Mouse (Mus musculus) stomach, embryonic 15.5 days (tissue): Measurements from ENCODE around the gene Ugt1a7c. TPM values are rescaled to one million over a fixed set of nuclear protein-coding genes. Genes with fewer than 3 reads are reported as not detected.
"Not testable (repeated sequence)": the region's sequence is repeated elsewhere in the genome, so short reads cannot be mapped to it uniquely, and the experiment has no call there.

ENCODE experiments used
- ATAC-seq: fragments of 200-750 bp; cut with Nextera tagmentation; 2 replicates; pipeline ENCODE4 v1.8.0; 2017; ENCODE audit warnings: low read depth, moderate number of reproducible peaks, moderate TSS enrichment; ENCODE audit not compliant: insufficient read depth, low FRiP score
- H3K27ac ChIP-seq: fragments of 300-500 bp; sonication (generic); 2 replicates; pipeline ENCODE4 v1.5.1; 2015; ENCODE audit warnings: mild to moderate bottlenecking, inconsistent platforms
- H3K27me3 ChIP-seq: fragments of 300-500 bp; sonication (generic); replicated peaks from 2 replicates; pipeline ENCODE4 v1.6.1; 2015; ENCODE audit warnings: inconsistent platforms
- H3K36me3 ChIP-seq: fragments of 300-500 bp; sonication (generic); 2 replicates; pipeline ENCODE4 v1.6.1; 2015; ENCODE audit warnings: inconsistent platforms
- H3K4me1 ChIP-seq: fragments of 300-500 bp; sonication (generic); 2 replicates; pipeline ENCODE4 v1.6.1; 2015; ENCODE audit warnings: inconsistent platforms
- H3K4me2 ChIP-seq: fragments of 300-500 bp; sonication (generic); 2 replicates; pipeline ENCODE4 v1.6.1; 2015; ENCODE audit warnings: mild to moderate bottlenecking, inconsistent platforms
- H3K4me3 ChIP-seq: fragments of 300-500 bp; sonication (generic); replicated peaks from 2 replicates; pipeline ENCODE4 v1.5.1; 2015; ENCODE audit warnings: inconsistent platforms
- H3K9ac ChIP-seq: fragments of 300-500 bp; sonication (generic); 2 replicates; pipeline ENCODE4 v1.6.1; 2015; ENCODE audit warnings: inconsistent platforms
- H3K9me3 ChIP-seq: fragments of 300-500 bp; sonication (generic); 2 replicates; pipeline ENCODE4 v1.6.1; 2016; ENCODE audit warnings: inconsistent platforms
- WGBS: fragments of 180-500 bp; shearing (Covaris S2); methylation state at CpG from one replicate; pipeline ENCODE4 v1.1.7; 2015; 5-methylcytosine and 5-hydroxymethylcytosine counted together
- polyA plus RNA-seq: library from polyadenylated mRNA; unstranded; fragments of >200 nt; fragmentation: Nextera tagmentation; extraction: Ambion mirVana; gene quantifications from 2 replicates; pipeline ENCODE4 v1.2.1, GENCODE M21; 2015

Ugt1a7c gene
- polyA plus RNA-seq, 1 experiment from 2014 or later = 12.5 TPM

GRCm38 (mm10) chr1:88094270-88094676 lies 589 bp upstream of the Ugt1a7c start:
- peak overlapping the region; percentile 82 for H3K27ac ChIP-seq
- not testable (repeated sequence) for ATAC-seq, H3K4me2 ChIP-seq, H3K36me3 ChIP-seq, H3K9ac ChIP-seq, H3K27me3 ChIP-seq, H3K9me3 ChIP-seq, H3K4me1 ChIP-seq, H3K4me3 ChIP-seq
- 62% methylated on average over 3 of the region's 3 CpGs for WGBS

GRCm38 (mm10) chr1:88098546-88098945 lies 3.7 kb downstream of the Ugt1a7c start:
- H3K9me3 ChIP-seq, H3K27me3 ChIP-seq, H3K36me3 ChIP-seq, ATAC-seq, H3K4me3 ChIP-seq, H3K4me2 ChIP-seq, H3K27ac ChIP-seq, H3K4me1 ChIP-seq, H3K9ac ChIP-seq: not testable (repeated sequence)
- WGBS = 77% methylated on average over 3 of the region's 3 CpGs

- H3K27ac ChIP-seq, H3K4me3 ChIP-seq, ATAC-seq, H3K9ac ChIP-seq, H3K4me1 ChIP-seq, H3K9me3 ChIP-seq, H3K4me2 ChIP-seq, H3K36me3 ChIP-seq, H3K27me3 ChIP-seq: not testable (repeated sequence)
- 78% methylated on average over 2 of the region's 2 CpGs for WGBS
These were observed 4.8 kb downstream of the Ugt1a7c start for GRCm38 (mm10) chr1:88099691-88100090.

- WGBS = 41% methylated on average over 3 of the region's 3 CpGs
- H3K9me3 ChIP-seq, H3K4me3 ChIP-seq, H3K27me3 ChIP-seq, H3K36me3 ChIP-seq, H3K9ac ChIP-seq, H3K4me1 ChIP-seq, H3K4me2 ChIP-seq: not testable (repeated sequence)
- peak; percentile 63 for ATAC-seq
- H3K27ac ChIP-seq = peak within 1 kb of the TSS; percentile 11; the same call in 1 of the 2 replicates
These were observed 8.2 kb downstream of the Ugt1a7c start, which contains the start of gene Ugt1a6b for GRCm38 (mm10) chr1:88103019-88103418. Gene Ugt1a6b, plus strand, starts transcription at chr1:88103252.

- H3K27me3 ChIP-seq, H3K4me1 ChIP-seq, H3K4me3 ChIP-seq, ATAC-seq, H3K36me3 ChIP-seq, H3K9me3 ChIP-seq, H3K9ac ChIP-seq, H3K4me2 ChIP-seq: not testable (repeated sequence)
- peak overlapping the region; percentile 9; the same call in 1 of the 2 replicates for H3K27ac ChIP-seq
- 70% methylated on average over 5 of the region's 5 CpGs for WGBS
These were observed 9.0 kb downstream of the Ugt1a7c start for GRCm38 (mm10) chr1:88103697-88104468.

GRCm38 (mm10) chr1:88104667-88105430 lies 10.0 kb downstream of the Ugt1a7c start:
- no peaks in the 10 kb centered on the region for H3K27me3 ChIP-seq
- H3K9ac ChIP-seq = no peak overlapping the region
- ATAC-seq = no peak
- H3K27ac ChIP-seq = no peak overlapping the region
- no peak overlapping the region for H3K4me2 ChIP-seq
- WGBS = 84% methylated on average over 1 of the region's 1 CpGs
- no peaks in the 10 kb centered on the region for H3K4me1 ChIP-seq
- no peaks in the 10 kb centered on the region for H3K36me3 ChIP-seq
- no peak overlapping the region for H3K4me3 ChIP-seq
- no peaks in the 10 kb centered on the region for H3K9me3 ChIP-seq

GRCm38 (mm10) chr1:88105656-88106055 lies 10.8 kb downstream of the Ugt1a7c start:
- no peak overlapping the region for H3K4me2 ChIP-seq
- H3K27me3 ChIP-seq = no peaks in the 10 kb centered on the region
- no peak for ATAC-seq
- no peaks in the 10 kb centered on the region for H3K36me3 ChIP-seq
- 50% methylated on average over 2 of the region's 2 CpGs for WGBS
- H3K4me3 ChIP-seq = no peak overlapping the region
- no peaks in the 10 kb centered on the region for H3K9me3 ChIP-seq
- H3K4me1 ChIP-seq = no peaks in the 10 kb centered on the region
- H3K27ac ChIP-seq = no peak overlapping the region
- no peak overlapping the region for H3K9ac ChIP-seq

GRCm38 (mm10) chr1:88109027-88109557 lies 14.2 kb downstream of the Ugt1a7c start:
- H3K4me1 ChIP-seq, H3K9ac ChIP-seq, H3K4me2 ChIP-seq, H3K36me3 ChIP-seq, H3K9me3 ChIP-seq, H3K4me3 ChIP-seq, H3K27me3 ChIP-seq, H3K27ac ChIP-seq: not testable (repeated sequence)
- 69% methylated on average over 2 of the region's 2 CpGs for WGBS
- ATAC-seq = peak; percentile 90

- H3K4me2 ChIP-seq, H3K36me3 ChIP-seq, H3K9ac ChIP-seq, H3K4me1 ChIP-seq, ATAC-seq, H3K27me3 ChIP-seq, H3K4me3 ChIP-seq, H3K9me3 ChIP-seq, H3K27ac ChIP-seq: not testable (repeated sequence)
- 33% methylated on average over 2 of the region's 2 CpGs for WGBS
These were observed 14.7 kb downstream of the Ugt1a7c start for GRCm38 (mm10) chr1:88109604-88110003.

GRCm38 (mm10) chr1:88112769-88113168 lies 17.9 kb downstream of the Ugt1a7c start:
- H3K4me2 ChIP-seq, ATAC-seq, H3K27me3 ChIP-seq, H3K9me3 ChIP-seq, H3K36me3 ChIP-seq, H3K4me3 ChIP-seq, H3K27ac ChIP-seq, H3K9ac ChIP-seq, H3K4me1 ChIP-seq: not testable (repeated sequence)
- 93% methylated on average over 6 of the region's 6 CpGs for WGBS

- not testable (repeated sequence) for H3K9me3 ChIP-seq, H3K4me3 ChIP-seq, H3K27ac ChIP-seq, H3K4me2 ChIP-seq, H3K27me3 ChIP-seq, H3K36me3 ChIP-seq, ATAC-seq, H3K9ac ChIP-seq, H3K4me1 ChIP-seq
- 16% methylated on average over 4 of the region's 4 CpGs for WGBS
These were observed 25.7 kb downstream of the Ugt1a7c start for GRCm38 (mm10) chr1:88120550-88120949.

- not testable (repeated sequence) for H3K27ac ChIP-seq, H3K4me3 ChIP-seq, H3K36me3 ChIP-seq, H3K27me3 ChIP-seq, H3K9ac ChIP-seq, H3K4me2 ChIP-seq, H3K4me1 ChIP-seq, ATAC-seq, H3K9me3 ChIP-seq
- WGBS = no CpG with 5 or more reads among the region's 1 CpGs
These were observed 26.7 kb downstream of the Ugt1a7c start for GRCm38 (mm10) chr1:88121521-88121920.
